23 mouse cellular contexts compared by ENCODE assay signal in genomic region chr10:17769856-17770255, GRCm38 (mm10). TPM values are rescaled to one million over a fixed set of nuclear protein-coding genes. Genes with fewer than 3 reads are reported as not detected.
A peak's percentile ranks its signal among the peaks of the same experiment; 100 is the strongest.
DNase-seq lines count a peak whose midpoint lies in the region; ATAC-seq lines count a peak whose summit lies in the region.
"Had no signal": no experiment of that assay in that cellular context is flagged by ENCODE, and none has a peak within 500 bp of the region (broad histone marks: within the 10 kb centered on the region; RNA-seq: fewer than 3 reads in every experiment).

No protein-coding gene starts in this region.

- 76% methylated on average over 5 of the region's 5 CpGs for WGBS in heart, embryonic 11.5 days (ENCODE audit: insufficient replicate concordance)
- 26% methylated on average over 5 of the region's 5 CpGs for WGBS in embryonic facial prominence, embryonic 13.5 days
- 83% methylated on average over 5 of the region's 5 CpGs for WGBS in intestine, embryonic 15.5 days

- no peaks in the 10 kb centered on the region for H3K27me3 ChIP-seq in heart, embryonic 11.5 days (ENCODE audit: control insufficient read depth, insufficient read depth, low read length)
- no peaks in the 10 kb centered on the region for H3K27me3 ChIP-seq in embryonic facial prominence, embryonic 13.5 days
- H3K27me3 ChIP-seq in intestine, embryonic 15.5 days (replicated peaks), result no peaks in the 10 kb centered on the region
- H3K27me3 ChIP-seq: CH12.LX; hindbrain, embryonic 15.5 days; limb, embryonic 13.5 days; liver, embryonic 15.5 days; megakaryocyte, embryonic 14.5 days; Patski had no signal

- no peak overlapping the region for H3K4me2 ChIP-seq in heart, embryonic 11.5 days
- no peak overlapping the region for H3K4me2 ChIP-seq in embryonic facial prominence, embryonic 13.5 days
- no peak overlapping the region for H3K4me2 ChIP-seq in intestine, embryonic 15.5 days (replicated peaks)
- H3K4me2 ChIP-seq: hindbrain, embryonic 15.5 days; limb, embryonic 13.5 days; liver, embryonic 15.5 days had no signal

- H3K9ac ChIP-seq in heart, embryonic 11.5 days (ENCODE audit: low read depth, low read length), result no peak overlapping the region
- H3K9ac ChIP-seq in embryonic facial prominence, embryonic 13.5 days, result no peak overlapping the region
- H3K9ac ChIP-seq in intestine, embryonic 15.5 days, result no peak overlapping the region
- H3K9ac ChIP-seq: hindbrain, embryonic 15.5 days; limb, embryonic 13.5 days; liver, embryonic 15.5 days had no signal

- H3K27ac ChIP-seq in heart, embryonic 11.5 days (ENCODE audit: low read depth, low read length), result no peak overlapping the region
- peak overlapping the region; percentile 68 for H3K27ac ChIP-seq in embryonic facial prominence, embryonic 13.5 days
- no peak overlapping the region for H3K27ac ChIP-seq in intestine, embryonic 15.5 days
- H3K27ac ChIP-seq: forebrain, embryonic 10.5 days; hindbrain, embryonic 15.5 days; limb, embryonic 13.5 days; liver, embryonic 15.5 days had no signal

- peak; percentile 79 for DNase-seq in heart, adult 11 months
- DNase-seq in NIH3T3 (ENCODE audit: low read depth), result peak; percentile 88
- DNase-seq in layer of hippocampus, postnatal 36 days, result peak; percentile 12 to 30
- DNase-seq in cerebellum, adult 9-11 months, result no peak
- no peak for DNase-seq in gastrocnemius, postnatal 10 days
- DNase-seq: adrenal gland, postnatal 25 days; cerebellum, adult 9-10 months; kidney, adult 11 months; kidney, postnatal 14 days; lung, postnatal 10 days had no signal

- H3K36me3 ChIP-seq in heart, embryonic 11.5 days (ENCODE audit: control insufficient read depth, insufficient read depth, low read length), result no peaks in the 10 kb centered on the region
- no peaks in the 10 kb centered on the region for H3K36me3 ChIP-seq in embryonic facial prominence, embryonic 13.5 days
- H3K36me3 ChIP-seq in intestine, embryonic 15.5 days, result no peaks in the 10 kb centered on the region
- H3K36me3 ChIP-seq: forebrain, embryonic 10.5 days; hindbrain, embryonic 15.5 days; limb, embryonic 13.5 days; liver, embryonic 15.5 days had no signal

- no peaks in the 10 kb centered on the region for H3K9me3 ChIP-seq in heart, embryonic 11.5 days (replicated peaks; ENCODE audit: control insufficient read depth, low read length)
- no peaks in the 10 kb centered on the region for H3K9me3 ChIP-seq in embryonic facial prominence, embryonic 13.5 days
- no peaks in the 10 kb centered on the region for H3K9me3 ChIP-seq in intestine, embryonic 15.5 days
- H3K9me3 ChIP-seq: forebrain, embryonic 10.5 days; hindbrain, embryonic 15.5 days; limb, embryonic 13.5 days; liver, embryonic 15.5 days; megakaryocyte, embryonic 14.5 days had no signal

- no peak overlapping the region for H3K4me3 ChIP-seq in heart, embryonic 11.5 days (ENCODE audit: low read depth, low read length)
- no peak overlapping the region for H3K4me3 ChIP-seq in embryonic facial prominence, embryonic 13.5 days
- no peak overlapping the region for H3K4me3 ChIP-seq in intestine, embryonic 15.5 days (replicated peaks)
- H3K4me3 ChIP-seq: forebrain, embryonic 10.5 days; hindbrain, embryonic 15.5 days; limb, embryonic 13.5 days; liver, embryonic 15.5 days; megakaryocyte, embryonic 14.5 days had no signal

- ATAC-seq in heart, embryonic 11.5 days (replicated peaks; ENCODE audit: insufficient number of reproducible peaks, low FRiP score, low TSS enrichment), result no peak
- no peak for ATAC-seq in embryonic facial prominence, embryonic 13.5 days (ENCODE audit: insufficient number of reproducible peaks, insufficient read depth, low FRiP score, low TSS enrichment, low read depth)
- no peak for ATAC-seq in intestine, embryonic 15.5 days
- ATAC-seq: activated CD4-positive, CD25-positive, alpha-beta regulatory T cell, adult 4 months; midbrain, embryonic 16.5 days; Patski had no signal

- peaks cover 6% of the 10 kb centered on the region; the same call in 1 of the 2 replicates for H3K4me1 ChIP-seq in heart, embryonic 11.5 days (ENCODE audit: control insufficient read depth, insufficient read depth, low read length)
- H3K4me1 ChIP-seq in embryonic facial prominence, embryonic 13.5 days, result peaks cover 4% of the 10 kb centered on the region
- H3K4me1 ChIP-seq in intestine, embryonic 15.5 days (replicated peaks), result no peaks in the 10 kb centered on the region
- H3K4me1 ChIP-seq: forebrain, embryonic 10.5 days; hindbrain, embryonic 15.5 days; limb, embryonic 13.5 days; liver, embryonic 15.5 days had no signal

RNA-seq across cellular contexts. Expression of gene Txlnb, which starts 26.2 kb away (rescaled TPM):
- 37.4 and 45.2 TPM in 2 replicates for polyA plus RNA-seq in heart, embryonic 11.5 days (2014; fragmentation: Nextera tagmentation; extraction: Ambion mirVana)
- 0.89 and 1.2 TPM in 2 replicates for polyA plus RNA-seq in embryonic facial prominence, embryonic 13.5 days (2015; fragmentation: Nextera tagmentation; extraction: Ambion mirVana)
- under 1 TPM; 0.37 to 0.56 TPM for total RNA-seq in layer of hippocampus, postnatal 36 days (2021)
- 0.18 and 0.28 TPM in 2 replicates for polyA plus RNA-seq in intestine, embryonic 15.5 days (2015; fragmentation: Nextera tagmentation; extraction: Ambion mirVana)
- 10 to 100 TPM; 86.2 to 94.2 TPM for total RNA-seq in gastrocnemius, postnatal 10 days (2021)
- polyA plus RNA-seq: small intestine, adult 2 months had no signal

RNA-seq across cellular contexts. Expression of gene Cited2, which starts 46.8 kb away (rescaled TPM):
- polyA plus RNA-seq in heart, embryonic 11.5 days (2014; fragmentation: Nextera tagmentation; extraction: Ambion mirVana), result 35.4 and 42.6 TPM in 2 replicates
- polyA plus RNA-seq in embryonic facial prominence, embryonic 13.5 days (2015; fragmentation: Nextera tagmentation; extraction: Ambion mirVana), result 34.1 and 35.6 TPM in 2 replicates
- total RNA-seq in layer of hippocampus, postnatal 36 days (2021), result 10 to 100 TPM; 38.8 to 39.7 TPM
- polyA plus RNA-seq in intestine, embryonic 15.5 days (2015; fragmentation: Nextera tagmentation; extraction: Ambion mirVana), result 48.9 and 49.5 TPM in 2 replicates
- 10 to 100 TPM; 31.6 to 35.8 TPM for total RNA-seq in gastrocnemius, postnatal 10 days (2021)

Comparison
In these comparisons a context has a peak if more than half of its experiments do, and no peak if none do; other contexts are left out.
1. DNase-seq: peak in heart, adult 11 months (single experiment), NIH3T3 (single experiment) and layer of hippocampus, postnatal 36 days (2 of 2); none in cerebellum, adult 9-11 months (single experiment) and gastrocnemius, postnatal 10 days (single experiment).
2. RNA of gene Txlnb, which starts 26.2 kb away (polyA plus RNA-seq): 37.4 to 45.2 TPM in heart, embryonic 11.5 days; 0.89 to 1.2 TPM in embryonic facial prominence, embryonic 13.5 days and 0.18 to 0.28 TPM in intestine, embryonic 15.5 days; every median in the first group is over 10 times any median in the second.